Mouse (Mus musculus) CH12.LX (cell line): ENCODE measurements around the gene Rdx. TPM values are rescaled to one million over a fixed set of nuclear protein-coding genes. Genes with fewer than 3 reads are reported as not detected.

Source experiments
- DNase-seq: peaks from one replicate; pipeline ENCODE4 v3.0.0-alpha.2; 2013; ENCODE audit errors: extremely low read depth
- H3K27ac ChIP-seq: 2 replicates; pipeline ENCODE4 v1.5.1; 2012; ENCODE audit warnings: low read depth, mild to moderate bottlenecking, control low read depth, moderate library complexity; ENCODE audit not compliant: insufficient read depth
- H3K27me3 ChIP-seq: replicated peaks from 2 replicates; pipeline ENCODE3; 2012; ENCODE audit warnings: inconsistent platforms
- H3K36me3 ChIP-seq, 2 experiments: replicated peaks in 1 of 2; 2 replicates each; pipeline versions ENCODE3 to v1.6.1; 2012; ENCODE audit warnings: inconsistent platforms in 1 of 2, low read length in 1 of 2, mild to moderate bottlenecking in 1 of 2, mixed read lengths in 1 of 2, moderate library complexity in 1 of 2; ENCODE audit not compliant: control insufficient read depth in 1 of 2, insufficient read depth in 1 of 2
- H3K4me1 ChIP-seq, 2 experiments: 2 replicates each; pipeline ENCODE4 v1.6.1; 2012; ENCODE audit warnings: inconsistent platforms in 1 of 2, moderate library complexity in 1 of 2; ENCODE audit not compliant: insufficient read depth in 2 of 2, control insufficient read depth in 1 of 2
- H3K4me2 ChIP-seq: 2 replicates; pipeline ENCODE4 v1.6.1; 2012; ENCODE audit warnings: low read depth, mild to moderate bottlenecking, control low read depth; ENCODE audit not compliant: poor library complexity, insufficient read depth, severe bottlenecking
- H3K4me3 ChIP-seq, 3 experiments: fragments of 150-350 bp in 1 of 3; sonication (generic) in 1 of 3; replicated peaks in 1 of 3; 2 replicates each; pipeline versions ENCODE3 to v1.5.1; 2011 to 2012; ENCODE audit warnings: low read depth in 2 of 3, low read length in 2 of 3, mild to moderate bottlenecking in 2 of 3, moderate library complexity in 2 of 3, control low read depth in 1 of 3, improper control_type of control experiment in 1 of 3, inconsistent platforms in 1 of 3, mixed read lengths in 1 of 3; ENCODE audit not compliant: poor library complexity in 1 of 3
- H3K79me2 ChIP-seq: replicated peaks from 2 replicates; pipeline ENCODE4 v1.6.1; 2012; ENCODE audit warnings: mild to moderate bottlenecking, moderate library complexity; ENCODE audit not compliant: control insufficient read depth, poor library complexity, insufficient read depth, severe bottlenecking; ENCODE audit errors: extremely low read depth
- H3K9ac ChIP-seq: 2 replicates; pipeline ENCODE4 v1.6.1; 2012; ENCODE audit warnings: low read depth, mild to moderate bottlenecking, control low read depth, moderate library complexity; ENCODE audit not compliant: insufficient read depth
- H3K9me3 ChIP-seq: replicated peaks from 2 replicates; pipeline ENCODE3; 2012; ENCODE audit warnings: low read length, inconsistent platforms, mixed read lengths
- CHD1 ChIP-seq: IDR thresholded peaks from 2 replicates; pipeline ENCODE4 v1.6.1; 2012; ENCODE audit warnings: low read depth, low read length, improper control_type of control experiment, inconsistent platforms
- CHD2 ChIP-seq: IDR thresholded peaks from 2 replicates; pipeline ENCODE4 v1.6.1; 2011; ENCODE audit warnings: low read length, improper control_type of control experiment
- CTCF ChIP-seq, 2 experiments: IDR thresholded peaks in 1 of 2; conservative IDR thresholded peaks in 1 of 2; 2 replicates each; pipeline ENCODE4 v1.5.1; 2011 to 2012; ENCODE audit warnings: low read depth in 2 of 2, low read length in 2 of 2, improper control_type of control experiment in 1 of 2, inconsistent platforms in 1 of 2, mild to moderate bottlenecking in 1 of 2, moderate library complexity in 1 of 2
- EP300 ChIP-seq: IDR thresholded peaks from 2 replicates; pipeline ENCODE4 v1.6.1; 2011; ENCODE audit warnings: low read length, improper control_type of control experiment
- GABPA ChIP-seq: IDR thresholded peaks from 2 replicates; pipeline ENCODE4 v1.6.1; 2012; ENCODE audit warnings: low read depth, low read length, improper control_type of control experiment, inconsistent platforms; ENCODE audit not compliant: insufficient replicate concordance
- IRF4 ChIP-seq: IDR thresholded peaks from 2 replicates; pipeline ENCODE4 v1.6.1; 2014; ENCODE audit warnings: low read depth, mild to moderate bottlenecking, inconsistent platforms, low read length, improper control_type of control experiment
- JUND ChIP-seq: conservative IDR thresholded peaks from 2 replicates; pipeline ENCODE4 v1.6.1; 2011; ENCODE audit warnings: low read depth, low read length, improper control_type of control experiment
- KAT2A ChIP-seq: IDR thresholded peaks from 2 replicates; pipeline ENCODE4 v1.6.1; 2012; ENCODE audit warnings: low read length, improper control_type of control experiment, inconsistent platforms; ENCODE audit not compliant: insufficient replicate concordance
- MAX ChIP-seq: IDR thresholded peaks from 2 replicates; pipeline ENCODE4 v1.6.1; 2011; ENCODE audit warnings: low read length, improper control_type of control experiment
- MAZ ChIP-seq: IDR thresholded peaks from 2 replicates; pipeline ENCODE4 v1.6.1; 2012; ENCODE audit warnings: low read depth, mild to moderate bottlenecking, inconsistent platforms, low read length, improper control_type of control experiment, moderate library complexity
- MEF2A ChIP-seq: IDR thresholded peaks from 2 replicates; pipeline ENCODE4 v1.6.1; 2014; ENCODE audit warnings: low read depth, mild to moderate bottlenecking, inconsistent platforms, low read length, improper control_type of control experiment, borderline replicate concordance
- MYC ChIP-seq: IDR thresholded peaks from 2 replicates; pipeline ENCODE4 v1.6.1; 2011; ENCODE audit warnings: low read depth, mild to moderate bottlenecking, improper control_type of control experiment, low read length
- NELFE ChIP-seq: IDR thresholded peaks from 2 replicates; pipeline ENCODE4 v1.6.1; 2011; ENCODE audit warnings: low read depth, low read length, improper control_type of control experiment
- PAX5 ChIP-seq: IDR thresholded peaks from 2 replicates; pipeline ENCODE4 v1.6.1; 2012; ENCODE audit warnings: low read length, inconsistent platforms, mixed read lengths
- POLR2A ChIP-seq: IDR thresholded peaks from 2 replicates; pipeline ENCODE4 v1.6.1; 2011; ENCODE audit warnings: low read depth, mild to moderate bottlenecking, improper control_type of control experiment, low read length
- POLR2AphosphoS2 ChIP-seq: IDR thresholded peaks from 2 replicates; pipeline ENCODE4 v1.6.1; 2011; ENCODE audit warnings: low read depth, low read length, improper control_type of control experiment
- RAD21 ChIP-seq: IDR thresholded peaks from 2 replicates; pipeline ENCODE4 v1.6.1; 2011; ENCODE audit warnings: low read depth, mild to moderate bottlenecking, low read length, improper control_type of control experiment, moderate library complexity
- RCOR1 ChIP-seq: conservative IDR thresholded peaks from 2 replicates; pipeline ENCODE4 v1.6.1; 2012; ENCODE audit warnings: low read depth, mild to moderate bottlenecking, inconsistent platforms, low read length, improper control_type of control experiment
- SMC3 ChIP-seq: IDR thresholded peaks from 2 replicates; pipeline ENCODE4 v1.6.1; 2011; ENCODE audit warnings: low read depth, low read length, improper control_type of control experiment
- TBP ChIP-seq: conservative IDR thresholded peaks from 2 replicates; pipeline ENCODE4 v1.6.1; 2011; ENCODE audit warnings: low read depth, low read length, improper control_type of control experiment
- UBTF ChIP-seq: IDR thresholded peaks from 2 replicates; pipeline ENCODE4 v1.6.1; 2012; ENCODE audit warnings: low read depth, mild to moderate bottlenecking, inconsistent platforms, low read length, improper control_type of control experiment, moderate library complexity
- ZC3H11A ChIP-seq: IDR thresholded peaks from 2 replicates; pipeline ENCODE4 v1.6.1; 2012; ENCODE audit warnings: low read depth, mild to moderate bottlenecking, inconsistent platforms, low read length, improper control_type of control experiment
- ZKSCAN1 ChIP-seq: IDR thresholded peaks from 2 replicates; pipeline ENCODE4 v1.6.1; 2012; ENCODE audit warnings: low read depth, inconsistent platforms, low read length, improper control_type of control experiment, borderline replicate concordance
- ZMIZ1 ChIP-seq: IDR thresholded peaks from 2 replicates; pipeline ENCODE4 v1.6.1; 2012; ENCODE audit warnings: low read depth, mild to moderate bottlenecking, inconsistent platforms, low read length, improper control_type of control experiment
- ZNF384 ChIP-seq: IDR thresholded peaks from 2 replicates; pipeline ENCODE4 v1.6.1; 2012; ENCODE audit warnings: low read depth, low read length, improper control_type of control experiment, inconsistent platforms
- dilution Hi-C: fragments of 300-500 bp; cut with MboI; formaldehyde crosslinking; loops from 2 replicates; pipeline ENCODE4 v1.14.3; 2020; ENCODE audit warnings: low sequenced_read_pairs; ENCODE audit not compliant: extremely low pct_unique_long_range_greater_than_20kb, extremely low pct_ligation_motif_present
- in situ Hi-C: fragments of 300-500 bp; cut with MboI; formaldehyde crosslinking; loops from 3 replicates; pipeline ENCODE4 v1.14.3; 2019; ENCODE audit warnings: low sequenced_read_pairs, low pct_ligation_motif_present, low pct_unique_long_range_greater_than_20kb, mixed read lengths
- polyA plus RNA-seq: library from polyadenylated mRNA; unstranded; fragments of >175 nt; gene quantifications from 2 replicates; pipeline ENCODE4 v1.2.1, GENCODE M21; 2012; ENCODE audit warnings: low read depth; ENCODE audit not compliant: insufficient read length
- total RNA-seq, 2 experiments: library from RNA; depleted of rRNA; stranded (reverse); fragments of 300-350 nt in 1 of 2; fragments of >200 nt in 1 of 2; gene quantifications; 2 replicates each; pipeline ENCODE4 v1.2.3; 2012 to 2014

Rdx gene
- total and polyA plus RNA-seq, 3 experiments: 86.1 to 157 (median 125) TPM

GRCm38 (mm10) chr9:52008511-52008910 is 38.5 kb upstream of the Rdx start:
- Histone ChIP-seq H3K4me1 (no peaks in the 10 kb centered on the region), H3K9ac (no peak overlapping the region), H3K36me3 (no peaks in the 10 kb centered on the region), H3K4me2 (no peak overlapping the region), H3K9me3 (no peaks in the 10 kb centered on the region), H3K79me2 (no peaks in the 10 kb centered on the region), H3K27ac (no peak overlapping the region), H3K27me3 (peaks cover 3% of the 10 kb centered on the region), H3K4me3 (no peak overlapping the region)
- in situ Hi-C loops (no loop called here), dilution Hi-C loops (no loop called here)
- no peak for TF ChIP-seq EP300
- no peak for TF ChIP-seq GABPA
- TF ChIP-seq RCOR1: no peak
- no peak for TF ChIP-seq MAZ
- TF ChIP-seq CTCF (conservative IDR thresholded peaks at IDR 0.05 in 1 of 2, IDR thresholded peaks at IDR 0.05 in 1 of 2; ENCODE audit: low read depth in 2 of 2, low read length in 2 of 2): no peak
- no peak for TF ChIP-seq MAX
- no peak for TF ChIP-seq NELFE
- no peak for TF ChIP-seq POLR2A
- TF ChIP-seq POLR2AphosphoS2: no peak
- TF ChIP-seq JUND: no peak
- TF ChIP-seq IRF4: no peak
- TF ChIP-seq CHD2: no peak
- TF ChIP-seq MYC: no peak
- TF ChIP-seq SMC3: no peak
- TF ChIP-seq PAX5: no peak
- TF ChIP-seq TBP: no peak
- no peak for TF ChIP-seq RAD21
- TF ChIP-seq ZNF384: no peak
- no peak for TF ChIP-seq KAT2A
- no peak for TF ChIP-seq ZMIZ1
- no peak for DNase-seq

DNA sequence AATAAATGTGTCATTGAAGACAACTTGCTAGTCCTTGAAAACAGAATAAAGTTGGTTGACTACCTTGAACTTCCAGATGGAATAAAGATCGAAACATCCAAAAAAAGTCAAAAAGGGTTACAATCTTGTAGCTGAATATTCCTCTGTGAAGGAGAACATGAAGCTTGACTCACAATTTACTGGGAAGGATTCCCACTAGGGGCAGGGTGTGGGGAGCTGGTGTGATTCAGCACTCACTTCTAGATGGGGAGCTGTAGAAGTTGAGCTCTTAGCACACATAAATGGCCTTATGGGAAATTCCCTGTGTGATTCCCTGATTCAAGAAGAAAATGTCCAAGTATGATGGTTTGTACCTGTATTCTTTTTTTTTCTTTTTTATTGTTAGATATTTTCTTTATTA is 34.7 kb upstream of the Rdx start:
- H3K9ac ChIP-seq: no peak overlapping the region
- dilution Hi-C loops (no loop called here), in situ Hi-C loops (no loop called here)
- H3K4me1 ChIP-seq: peaks cover 0 to 6% of the 10 kb centered on the region in 2 experiments; a peak in 2 of 4 replicates
- no peak overlapping the region for H3K4me2 ChIP-seq
- no peak overlapping the region for H3K4me3 ChIP-seq
- no peaks in the 10 kb centered on the region for H3K36me3 ChIP-seq
- no peak for TF ChIP-seq GABPA
- TF ChIP-seq ZKSCAN1: no peak
- TF ChIP-seq CHD2: no peak
- no peak for TF ChIP-seq CHD1
- no peak for TF ChIP-seq POLR2AphosphoS2
- TF ChIP-seq ZMIZ1: no peak
- TF ChIP-seq UBTF: no peak
- no peak for TF ChIP-seq MEF2A
- no peak for TF ChIP-seq ZC3H11A
- H3K27me3 ChIP-seq: no peaks in the 10 kb centered on the region
- H3K79me2 ChIP-seq: no peaks in the 10 kb centered on the region
- DNase-seq: no peak
- no peak overlapping the region for H3K27ac ChIP-seq
- no peaks in the 10 kb centered on the region for H3K9me3 ChIP-seq
